Mouse (Mus musculus) heart, postnatal 0 days (tissue): ENCODE results near the gene Cdk6.
"Not testable (repeated sequence)": the region's sequence is repeated elsewhere in the genome, so short reads cannot be mapped to it uniquely, and the experiment has no call there.

Experiments
- CTCF ChIP-seq: IDR thresholded peaks from 2 replicates; pipeline ENCODE4 v1.5.1; 2016; ENCODE audit warnings: antibody characterized with exemption, control low read depth, low read depth
- EP300 ChIP-seq: IDR thresholded peaks from 2 replicates; pipeline ENCODE4 v1.6.1; 2016; ENCODE audit warnings: antibody characterized with exemption, low read depth

DNA sequence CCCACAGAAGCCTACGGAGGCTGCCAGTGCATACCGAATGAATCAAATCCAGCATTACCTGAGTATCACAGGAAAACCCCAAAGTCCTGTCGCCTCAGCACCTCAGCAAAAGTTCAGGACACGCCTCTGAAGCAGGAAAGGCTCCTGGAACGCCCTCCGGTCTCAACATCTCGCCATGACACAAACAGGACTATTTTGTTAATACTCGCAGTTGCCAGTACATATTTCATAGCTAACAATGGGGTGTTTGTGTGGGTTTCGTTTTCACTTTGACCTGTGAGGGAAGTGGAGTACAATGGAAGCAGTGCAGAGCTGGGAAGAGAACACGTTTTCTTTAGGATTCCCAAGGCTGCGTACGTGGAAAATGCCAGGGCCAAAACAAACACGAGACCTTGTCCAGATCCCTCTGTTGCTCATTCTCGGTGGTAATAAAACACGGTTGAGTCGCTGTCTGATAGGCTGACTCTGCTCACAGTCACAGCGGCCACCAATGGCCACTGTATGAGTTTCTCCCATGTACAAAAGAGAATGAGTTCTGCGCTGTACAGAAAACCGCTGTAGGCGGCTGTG is 91.9 kb downstream of the Cdk6 start:
- TF ChIP-seq CTCF, EP300: not testable (repeated sequence)
